Mouse (Mus musculus): ENCODE results near the gene Auts2. TPM values are rescaled to one million over a fixed set of nuclear protein-coding genes. Genes with fewer than 3 reads are reported as not detected.

Auts2 gene
- polyA plus RNA-seq, 1 experiment, result 9.6 TPM

GRCm38 (mm10) chr5:131843766-131844518, 699.2 kb downstream of the Auts2 start:
- no peak for TF ChIP-seq POLR2A (IDR thresholded peaks at IDR 0.05; ENCODE audit: borderline replicate concordance, extremely low read depth, low read depth, low read length)
- no peak for TF ChIP-seq CTCF (IDR thresholded peaks at IDR 0.05; ENCODE audit: insufficient read depth, low read length)
- WGBS, result 64% methylated on average over 9 of the region's 9 CpGs
- Histone ChIP-seq H3K4me1 (ENCODE audit: control insufficient read depth, insufficient read depth, low read length) (no peaks in the 10 kb centered on the region), H3K4me3 (replicated peaks; ENCODE audit: extremely low read depth, low read depth, low read length) (no peak overlapping the region)
- no peak for DNase-seq

- WGBS, result 65% methylated on average over 14 of the region's 14 CpGs
- H3K4me3 ChIP-seq (replicated peaks; ENCODE audit: extremely low read depth, low read depth, low read length), result no peak overlapping the region
- H3K4me1 ChIP-seq (ENCODE audit: control insufficient read depth, insufficient read depth, low read length), result no peaks in the 10 kb centered on the region
- no peak for DNase-seq
- TF ChIP-seq POLR2A (IDR thresholded peaks at IDR 0.05; ENCODE audit: borderline replicate concordance, extremely low read depth, low read depth, low read length) (no peak), CTCF (IDR thresholded peaks at IDR 0.05; ENCODE audit: insufficient read depth, low read length) (no peak)
Measured at GRCm38 (mm10) chr5:131839657-131840315, 703.4 kb downstream of the Auts2 start.

- no peaks in the 10 kb centered on the region for H3K4me1 ChIP-seq (ENCODE audit: control insufficient read depth, insufficient read depth, low read length)
- no peak overlapping the region for H3K4me3 ChIP-seq (replicated peaks; ENCODE audit: extremely low read depth, low read depth, low read length)
- TF ChIP-seq POLR2A (IDR thresholded peaks at IDR 0.05; ENCODE audit: borderline replicate concordance, extremely low read depth, low read depth, low read length) (no peak), CTCF (IDR thresholded peaks at IDR 0.05; ENCODE audit: insufficient read depth, low read length) (no peak)
- DNase-seq, result no peak
- WGBS, result 57% methylated on average over 10 of the region's 10 CpGs
Measured at GRCm38 (mm10) chr5:131839023-131839422, 704.1 kb downstream of the Auts2 start.

- no peaks in the 10 kb centered on the region for H3K4me1 ChIP-seq (ENCODE audit: control insufficient read depth, insufficient read depth, low read length)
Measured at GRCm38 (mm10) chr5:131838064-131838463, 705.1 kb downstream of the Auts2 start.

GRCm38 (mm10) chr5:131836014-131836735, 707.0 kb downstream of the Auts2 start:
- no peaks in the 10 kb centered on the region for H3K4me1 ChIP-seq (ENCODE audit: control insufficient read depth, insufficient read depth, low read length)
- H3K4me3 ChIP-seq (replicated peaks; ENCODE audit: extremely low read depth, low read depth, low read length), result no peak overlapping the region
- 65% methylated on average over 6 of the region's 6 CpGs for WGBS
- no peak for TF ChIP-seq CTCF (IDR thresholded peaks at IDR 0.05; ENCODE audit: insufficient read depth, low read length)
- no peak for TF ChIP-seq POLR2A (IDR thresholded peaks at IDR 0.05; ENCODE audit: borderline replicate concordance, extremely low read depth, low read depth, low read length)
- no peak for DNase-seq

More at GRCm38 (mm10) chr5:131838064-131838463, 705.1 kb downstream of the Auts2 start:
- 82% methylated on average over 6 of the region's 6 CpGs for WGBS
- no peak for TF ChIP-seq CTCF (IDR thresholded peaks at IDR 0.05; ENCODE audit: insufficient read depth, low read length)
- no peak for TF ChIP-seq POLR2A (IDR thresholded peaks at IDR 0.05; ENCODE audit: borderline replicate concordance, extremely low read depth, low read depth, low read length)
- H3K4me3 ChIP-seq (replicated peaks; ENCODE audit: extremely low read depth, low read depth, low read length), result no peak overlapping the region
- DNase-seq, result no peak

- DNase-seq, result no peak
- 71% methylated on average over 19 of the region's 19 CpGs for WGBS
- Histone ChIP-seq H3K4me1 (ENCODE audit: control insufficient read depth, insufficient read depth, low read length) (no peaks in the 10 kb centered on the region; the same call in 1 of the 2 replicates), H3K4me3 (replicated peaks; ENCODE audit: extremely low read depth, low read depth, low read length) (no peak overlapping the region)
- TF ChIP-seq POLR2A (IDR thresholded peaks at IDR 0.05; ENCODE audit: borderline replicate concordance, extremely low read depth, low read depth, low read length), result no peak
- no peak for TF ChIP-seq CTCF (IDR thresholded peaks at IDR 0.05; ENCODE audit: insufficient read depth, low read length)
Measured at GRCm38 (mm10) chr5:131832891-131833876, 710.0 kb downstream of the Auts2 start.

GRCm38 (mm10) chr5:131830111-131830510, 713.0 kb downstream of the Auts2 start:
- Histone ChIP-seq H3K4me3 (replicated peaks; ENCODE audit: extremely low read depth, low read depth, low read length) (no peak overlapping the region), H3K4me1 (ENCODE audit: control insufficient read depth, insufficient read depth, low read length) (no peaks in the 10 kb centered on the region; the same call in 1 of the 2 replicates)
- no peak for DNase-seq
- no peak for TF ChIP-seq CTCF (IDR thresholded peaks at IDR 0.05; ENCODE audit: insufficient read depth, low read length)
- no peak for TF ChIP-seq POLR2A (IDR thresholded peaks at IDR 0.05; ENCODE audit: borderline replicate concordance, extremely low read depth, low read depth, low read length)
- WGBS, result 50% methylated on average over 6 of the region's 6 CpGs

- no peaks in the 10 kb centered on the region; the same call in 1 of the 2 replicates for H3K4me1 ChIP-seq (ENCODE audit: control insufficient read depth, insufficient read depth, low read length)
- DNase-seq, result peak; percentile 20
- 26% methylated on average over 3 of the region's 3 CpGs for WGBS
- TF ChIP-seq CTCF (IDR thresholded peaks at IDR 0.05; ENCODE audit: insufficient read depth, low read length), result no peak
- no peak for TF ChIP-seq POLR2A (IDR thresholded peaks at IDR 0.05; ENCODE audit: borderline replicate concordance, extremely low read depth, low read depth, low read length)
- no peak overlapping the region for H3K4me3 ChIP-seq (replicated peaks; ENCODE audit: extremely low read depth, low read depth, low read length)
Measured at GRCm38 (mm10) chr5:131829248-131829647, 713.9 kb downstream of the Auts2 start.

Measured in lung, adult 2 months (tissue).